Mouse (Mus musculus) stomach, postnatal 0 days (tissue): Measurements from ENCODE around the gene Hoxb13. TPM values are rescaled to one million over a fixed set of nuclear protein-coding genes. Genes with fewer than 3 reads are reported as not detected.

Experiments
- ATAC-seq: fragments of 200-750 bp; cut with Nextera tagmentation; 2 replicates; pipeline ENCODE4 v1.8.0; 2017; ENCODE audit not compliant: low FRiP score, low TSS enrichment
- DNase-seq: peaks from one replicate; pipeline ENCODE4 v3.0.0-alpha.2; 2016; ENCODE audit warnings: low spot score
- H3K27ac ChIP-seq: fragments of 300-500 bp; sonication (generic); replicated peaks from 2 replicates; pipeline ENCODE4 v1.5.1; 2014; ENCODE audit warnings: mild to moderate bottlenecking, control low read depth
- H3K27me3 ChIP-seq: fragments of 300-500 bp; sonication (generic); 2 replicates; pipeline ENCODE4 v1.6.1; 2014; ENCODE audit warnings: low read length; ENCODE audit not compliant: control insufficient read depth, insufficient read depth
- H3K36me3 ChIP-seq: fragments of 300-500 bp; sonication (generic); 2 replicates; pipeline ENCODE4 v1.6.1; 2014; ENCODE audit warnings: low read length, mixed read lengths; ENCODE audit not compliant: control insufficient read depth, insufficient read depth
- H3K4me1 ChIP-seq: fragments of 300-500 bp; sonication (generic); replicated peaks from 2 replicates; pipeline ENCODE4 v1.6.1; 2014; ENCODE audit warnings: antibody characterized with exemption; ENCODE audit not compliant: control insufficient read depth, insufficient read depth
- H3K4me2 ChIP-seq: fragments of 300-500 bp; sonication (generic); replicated peaks from 2 replicates; pipeline ENCODE4 v1.6.1; 2014; ENCODE audit warnings: low read depth, mild to moderate bottlenecking, control low read depth, moderate library complexity
- H3K4me3 ChIP-seq: fragments of 300-500 bp; sonication (generic); 2 replicates; pipeline ENCODE4 v1.5.1; 2014; ENCODE audit warnings: low read depth, low read length, control low read depth
- H3K9ac ChIP-seq: fragments of 300-500 bp; sonication (generic); 2 replicates; pipeline ENCODE4 v1.6.1; 2014; ENCODE audit warnings: mild to moderate bottlenecking, low read length, control low read depth, mixed read lengths
- H3K9me3 ChIP-seq: fragments of 300-500 bp; sonication (generic); 2 replicates; pipeline ENCODE4 v1.6.1; 2016; ENCODE audit warnings: low read length; ENCODE audit not compliant: control insufficient read depth
- CTCF ChIP-seq: IDR thresholded peaks from 2 replicates; pipeline ENCODE4 v1.5.1; 2016; ENCODE audit warnings: antibody characterized with exemption, low read depth, mild to moderate bottlenecking, moderate library complexity
- EP300 ChIP-seq: optimal IDR thresholded peaks from 2 replicates; pipeline ENCODE3; 2016; ENCODE audit warnings: antibody characterized with exemption
- WGBS: fragments of 180-500 bp; shearing (Covaris S2); extraction: QIAGEN DNeasy Blood & Tissue Kit; methylation state at CpG from one replicate; pipeline ENCODE4 v1.1.7; 2014; 5-methylcytosine and 5-hydroxymethylcytosine counted together
- polyA plus RNA-seq: library from polyadenylated mRNA; unstranded; fragments of >200 nt; fragmentation: Nextera tagmentation; extraction: Ambion mirVana; gene quantifications from 2 replicates; pipeline ENCODE4 v1.2.1, GENCODE M21; 2015

Gene Hoxb13
- polyA plus RNA-seq, 1 experiment from 2014 or later: not detected

GRCm38 (mm10) chr11:96202401-96203081, 8.4 kb downstream of the Hoxb13 start:
- no peaks in the 10 kb centered on the region for H3K9me3 ChIP-seq
- H3K4me3 ChIP-seq: no peak overlapping the region
- peaks cover 48% of the 10 kb centered on the region; the same call in 1 of the 2 replicates for H3K27me3 ChIP-seq
- no peak overlapping the region for H3K27ac ChIP-seq
- ATAC-seq (no peak), DNase-seq (no peak)
- no peak overlapping the region for H3K4me2 ChIP-seq
- WGBS: 1% methylated on average over 14 of the region's 14 CpGs
- no peak overlapping the region for H3K9ac ChIP-seq
- H3K4me1 ChIP-seq: no peaks in the 10 kb centered on the region
- TF ChIP-seq EP300 (no peak), CTCF (no peak)
- H3K36me3 ChIP-seq: no peaks in the 10 kb centered on the region

- Histone ChIP-seq H3K9me3 (no peaks in the 10 kb centered on the region), H3K4me3 (no peak overlapping the region), H3K4me2 (no peak overlapping the region), H3K4me1 (no peaks in the 10 kb centered on the region), H3K27ac (no peak overlapping the region), H3K36me3 (no peaks in the 10 kb centered on the region), H3K9ac (no peak overlapping the region), H3K27me3 (peaks cover 48% of the 10 kb centered on the region; the same call in 1 of the 2 replicates)
- WGBS: 3% methylated on average over 37 of the region's 37 CpGs
- no peak for DNase-seq
- TF ChIP-seq CTCF: no peak
- TF ChIP-seq EP300: no peak
- ATAC-seq: no peak
These were observed 9.2 kb downstream of the Hoxb13 start for GRCm38 (mm10) chr11:96203182-96203788.

- WGBS: 3% methylated on average over 16 of the region's 16 CpGs
- DNase-seq (no peak), ATAC-seq (no peak)
- Histone ChIP-seq H3K9ac (no peak overlapping the region), H3K27me3 (peaks cover 50% of the 10 kb centered on the region; the same call in 1 of the 2 replicates), H3K4me2 (no peak overlapping the region), H3K9me3 (no peaks in the 10 kb centered on the region), H3K4me3 (no peak overlapping the region), H3K4me1 (no peaks in the 10 kb centered on the region), H3K36me3 (no peaks in the 10 kb centered on the region), H3K27ac (no peak overlapping the region)
- TF ChIP-seq EP300: no peak
- TF ChIP-seq CTCF: no peak
These were observed 9.7 kb downstream of the Hoxb13 start for GRCm38 (mm10) chr11:96203789-96204186.

GRCm38 (mm10) chr11:96204351-96204750, 10.2 kb downstream of the Hoxb13 start:
- DNase-seq (no peak), ATAC-seq (no peak)
- Histone ChIP-seq H3K4me1 (no peaks in the 10 kb centered on the region), H3K27me3 (peaks cover 51% of the 10 kb centered on the region; the same call in 1 of the 2 replicates), H3K4me3 (no peak overlapping the region), H3K4me2 (no peak overlapping the region), H3K36me3 (no peaks in the 10 kb centered on the region), H3K9me3 (no peaks in the 10 kb centered on the region), H3K9ac (no peak overlapping the region), H3K27ac (no peak overlapping the region)
- 3% methylated on average over 11 of the region's 11 CpGs for WGBS
- TF ChIP-seq CTCF (no peak), EP300 (no peak)

- no peak for ATAC-seq
- no peaks in the 10 kb centered on the region for H3K4me1 ChIP-seq
- WGBS: 4% methylated on average over 15 of the region's 15 CpGs
These were observed 11.5 kb downstream of the Hoxb13 start for GRCm38 (mm10) chr11:96205426-96206131.

More at GRCm38 (mm10) chr11:96205426-96206131, 11.5 kb downstream of the Hoxb13 start:
- Histone ChIP-seq H3K9me3 (no peaks in the 10 kb centered on the region), H3K4me2 (no peak overlapping the region), H3K4me3 (no peak overlapping the region), H3K27me3 (peaks cover 40% of the 10 kb centered on the region; the same call in 1 of the 2 replicates), H3K36me3 (no peaks in the 10 kb centered on the region), H3K9ac (no peak overlapping the region), H3K27ac (no peak overlapping the region)
- no peak for DNase-seq
- no peak for TF ChIP-seq EP300
- TF ChIP-seq CTCF: no peak
